Mouse (Mus musculus) ovary, postnatal 14 days (tissue): Measurements from ENCODE around the gene Gm17019.
"Not testable (repeated sequence)": the region's sequence is repeated elsewhere in the genome, so short reads cannot be mapped to it uniquely, and the experiment has no call there.

Source experiments
- DNase-seq: peaks from one replicate; pipeline ENCODE4 v3.0.0; 2022; ENCODE audit warnings: low spot score

The Gm17019 gene

GRCm38 (mm10) chr5:15032898-15033297 lies at the start of gene Gm17019:
Gm17019 (minus strand) TSS chr5:15032998.
- not testable (repeated sequence) for DNase-seq

- not testable (repeated sequence) for DNase-seq
These were observed 29.6 kb upstream of the Gm17019 start for GRCm38 (mm10) chr5:15062385-15062715.

- not testable (repeated sequence) for DNase-seq
These were observed 29.0 kb upstream of the Gm17019 start for GRCm38 (mm10) chr5:15061638-15062384.

- DNase-seq, result not testable (repeated sequence)
These were observed 21.6 kb upstream of the Gm17019 start for GRCm38 (mm10) chr5:15054151-15055025.

GRCm38 (mm10) chr5:15053606-15053962 lies 20.8 kb upstream of the Gm17019 start:
- not testable (repeated sequence) for DNase-seq

GRCm38 (mm10) chr5:15052945-15053605 lies 20.3 kb upstream of the Gm17019 start:
- not testable (repeated sequence) for DNase-seq

- DNase-seq, result not testable (repeated sequence)
These were observed 18.0 kb upstream of the Gm17019 start for GRCm38 (mm10) chr5:15050807-15051206.

- not testable (repeated sequence) for DNase-seq
These were observed 12.3 kb upstream of the Gm17019 start for GRCm38 (mm10) chr5:15044830-15045767.

GRCm38 (mm10) chr5:15040784-15041183 lies 8.0 kb upstream of the Gm17019 start:
- not testable (repeated sequence) for DNase-seq

- not testable (repeated sequence) for DNase-seq
These were observed 7.2 kb upstream of the Gm17019 start for GRCm38 (mm10) chr5:15039984-15040383.

- not testable (repeated sequence) for DNase-seq
These were observed 8.5 kb downstream of the Gm17019 start for GRCm38 (mm10) chr5:15024316-15024715.

- DNase-seq, result not testable (repeated sequence)
These were observed 12.7 kb downstream of the Gm17019 start for GRCm38 (mm10) chr5:15020067-15020466.

GRCm38 (mm10) chr5:15010639-15011582 lies 21.9 kb downstream of the Gm17019 start:
- DNase-seq, result not testable (repeated sequence)

GRCm38 (mm10) chr5:15006907-15007306 lies 25.9 kb downstream of the Gm17019 start:
- not testable (repeated sequence) for DNase-seq

- not testable (repeated sequence) for DNase-seq
These were observed 26.5 kb downstream of the Gm17019 start for GRCm38 (mm10) chr5:15006288-15006687.

GRCm38 (mm10) chr5:15005584-15005983 lies 27.2 kb downstream of the Gm17019 start:
- DNase-seq, result not testable (repeated sequence)

GRCm38 (mm10) chr5:15004569-15005562 lies 27.9 kb downstream of the Gm17019 start:
- not testable (repeated sequence) for DNase-seq

GRCm38 (mm10) chr5:14998077-14998476 lies 34.7 kb downstream of the Gm17019 start:
- not testable (repeated sequence) for DNase-seq

- DNase-seq, result not testable (repeated sequence)
These were observed 35.2 kb downstream of the Gm17019 start for GRCm38 (mm10) chr5:14997556-14997955.
